Comparison of ENCODE assay signal across 19 mouse cellular contexts in genomic region chr6:34545286-34545685, GRCm38 (mm10). TPM values are rescaled to one million over a fixed set of nuclear protein-coding genes. Genes with fewer than 3 reads are reported as not detected.
DNase-seq lines count a peak whose midpoint lies in the region; ATAC-seq and TF ChIP-seq lines count a peak whose summit lies in the region.
"Had no signal": no experiment of that assay in that cellular context is flagged by ENCODE, and none has a peak within 500 bp of the region (broad histone marks: within the 10 kb centered on the region; RNA-seq: fewer than 3 reads in every experiment).

No protein-coding gene starts in this region.

- no peak overlapping the region for H3K9ac ChIP-seq in embryonic facial prominence, embryonic 12.5 days
- H3K9ac ChIP-seq in intestine, embryonic 15.5 days, result no peak overlapping the region
- no peak overlapping the region for H3K9ac ChIP-seq in intestine, postnatal 0 days (ENCODE audit: low read depth, low read length)
- H3K9ac ChIP-seq: forebrain, embryonic 13.5 days; liver, postnatal 0 days had no signal

- H3K4me3 ChIP-seq in embryonic facial prominence, embryonic 12.5 days, result no peak overlapping the region
- no peak overlapping the region for H3K4me3 ChIP-seq in embryonic facial prominence, embryonic 10.5 days
- no peak overlapping the region for H3K4me3 ChIP-seq in intestine, embryonic 15.5 days (replicated peaks)
- H3K4me3 ChIP-seq in intestine, postnatal 0 days (ENCODE audit: low read depth, low read length), result no peak overlapping the region
- H3K4me3 ChIP-seq: forebrain, embryonic 13.5 days had no signal

- peaks cover 31% of the 10 kb centered on the region for H3K4me1 ChIP-seq in embryonic facial prominence, embryonic 12.5 days
- peaks cover 31% of the 10 kb centered on the region for H3K4me1 ChIP-seq in embryonic facial prominence, embryonic 10.5 days
- peaks cover 22% of the 10 kb centered on the region for H3K4me1 ChIP-seq in intestine, embryonic 15.5 days (replicated peaks)
- H3K4me1 ChIP-seq in intestine, postnatal 0 days (replicated peaks; ENCODE audit: control insufficient read depth, insufficient read depth, low read length), result peaks cover 9% of the 10 kb centered on the region; the same call in 1 of the 2 replicates

- WGBS in embryonic facial prominence, embryonic 12.5 days, result 73% methylated on average over 10 of the region's 10 CpGs
- WGBS in embryonic facial prominence, embryonic 10.5 days, result 85% methylated on average over 10 of the region's 10 CpGs
- WGBS in intestine, embryonic 15.5 days, result 78% methylated on average over 10 of the region's 10 CpGs
- WGBS in intestine, postnatal 0 days, result 68% methylated on average over 10 of the region's 10 CpGs

- no peaks in the 10 kb centered on the region for H3K36me3 ChIP-seq in embryonic facial prominence, embryonic 12.5 days
- H3K36me3 ChIP-seq in embryonic facial prominence, embryonic 10.5 days (replicated peaks), result no peaks in the 10 kb centered on the region
- H3K36me3 ChIP-seq in intestine, embryonic 15.5 days, result no peaks in the 10 kb centered on the region
- no peaks in the 10 kb centered on the region for H3K36me3 ChIP-seq in intestine, postnatal 0 days (ENCODE audit: control insufficient read depth, insufficient read depth)

- ATAC-seq in embryonic facial prominence, embryonic 12.5 days (ENCODE audit: insufficient number of reproducible peaks, insufficient read depth, low FRiP score, low TSS enrichment), result no peak
- no peak for ATAC-seq in intestine, embryonic 15.5 days
- no peak for ATAC-seq in intestine, postnatal 0 days
- ATAC-seq in inflammation-experienced regulatory T-cells, adult 6 months, result no peak
- ATAC-seq: forebrain, embryonic 13.5 days; hindbrain, embryonic 16.5 days; liver, postnatal 0 days had no signal

- peak overlapping the region; percentile 82; the same call in 1 of the 2 replicates for H3K27ac ChIP-seq in embryonic facial prominence, embryonic 12.5 days
- H3K27ac ChIP-seq in embryonic facial prominence, embryonic 10.5 days (replicated peaks), result no peak overlapping the region
- peak overlapping the region; percentile 5; the same call in 1 of the 2 replicates for H3K27ac ChIP-seq in intestine, embryonic 15.5 days
- H3K27ac ChIP-seq in intestine, postnatal 0 days (ENCODE audit: low read depth, low read length), result no peak overlapping the region
- H3K27ac ChIP-seq: forebrain, embryonic 13.5 days had no signal

- H3K27me3 ChIP-seq in embryonic facial prominence, embryonic 12.5 days, result no peaks in the 10 kb centered on the region
- H3K27me3 ChIP-seq in embryonic facial prominence, embryonic 10.5 days (replicated peaks; ENCODE audit: low read depth, poor library complexity, severe bottlenecking), result no peaks in the 10 kb centered on the region
- no peaks in the 10 kb centered on the region for H3K27me3 ChIP-seq in intestine, embryonic 15.5 days (replicated peaks)
- no peaks in the 10 kb centered on the region for H3K27me3 ChIP-seq in intestine, postnatal 0 days (replicated peaks; ENCODE audit: control insufficient read depth, insufficient read depth, low read length)
- H3K27me3 ChIP-seq: CH12.LX; forebrain, embryonic 13.5 days had no signal

- DNase-seq in embryonic facial prominence, embryonic 10.5 days (ENCODE audit: low spot score), result no peak
- peak; percentile 39 for DNase-seq in Muller cell, postnatal 12 days (ENCODE audit: inconsistent ontology term)
- DNase-seq in heart, postnatal 4 days, result peak; percentile 35
- no peak for DNase-seq in yolk sac, embryonic 10.5 days (ENCODE audit: low spot score)
- DNase-seq: adrenal gland, adult 2 months; cerebellum, adult 11 months; kidney, adult 9 months; liver; liver, postnatal 0 days; right cerebral cortex, postnatal 4 days; thymus, adult 2 months had no signal

- H3K4me2 ChIP-seq in embryonic facial prominence, embryonic 12.5 days (replicated peaks), result no peak overlapping the region
- H3K4me2 ChIP-seq in intestine, embryonic 15.5 days (replicated peaks), result no peak overlapping the region
- no peak overlapping the region for H3K4me2 ChIP-seq in intestine, postnatal 0 days (replicated peaks; ENCODE audit: low read depth)
- H3K4me2 ChIP-seq: forebrain, embryonic 13.5 days; midbrain, embryonic 11.5 days had no signal

- H3K9me3 ChIP-seq in embryonic facial prominence, embryonic 12.5 days, result no peaks in the 10 kb centered on the region
- H3K9me3 ChIP-seq in embryonic facial prominence, embryonic 10.5 days, result no peaks in the 10 kb centered on the region
- H3K9me3 ChIP-seq in intestine, embryonic 15.5 days, result no peaks in the 10 kb centered on the region
- no peaks in the 10 kb centered on the region for H3K9me3 ChIP-seq in intestine, postnatal 0 days (ENCODE audit: control insufficient read depth)
- H3K9me3 ChIP-seq: forebrain, embryonic 13.5 days had no signal

- TF ChIP-seq CTCF in intestine, postnatal 0 days (IDR thresholded peaks at IDR 0.05; ENCODE audit: low read depth), result no peak

RNA-seq across cellular contexts. Expression of gene Cald1, which starts 53.0 kb away (rescaled TPM):
- polyA plus RNA-seq in embryonic facial prominence, embryonic 12.5 days (2016; fragmentation: Nextera tagmentation; extraction: Ambion mirVana), result 342 and 370 TPM in 2 replicates
- polyA plus RNA-seq in embryonic facial prominence, embryonic 10.5 days (2016; fragmentation: Nextera tagmentation; extraction: Ambion mirVana), result 189 and 232 TPM in 2 replicates
- 338 and 366 TPM in 2 replicates for polyA plus RNA-seq in intestine, embryonic 15.5 days (2015; fragmentation: Nextera tagmentation; extraction: Ambion mirVana)
- polyA plus RNA-seq in intestine, postnatal 0 days (2015; fragmentation: Nextera tagmentation; extraction: Ambion mirVana), result 239 and 283 TPM in 2 replicates
- total RNA-seq in heart, postnatal 4 days (2021), result 100 to 1,000 TPM; 118 to 131 TPM
- polyA plus RNA-seq in inflammation-experienced regulatory T-cells, adult 6 months (2017; shearing (Covaris generic)), result under 1 TPM in 2 of 3 experiments, not detected in 1; 0.21 to 0.59 TPM

Comparison
In these comparisons a context has a peak if more than half of its experiments do, and no peak if none do; other contexts are left out.
1. H3K27ac ChIP-seq: peak in embryonic facial prominence, embryonic 12.5 days (single experiment) and intestine, embryonic 15.5 days (single experiment); none in embryonic facial prominence, embryonic 10.5 days (single experiment) and intestine, postnatal 0 days (single experiment).
2. DNase-seq: peak in Muller cell, postnatal 12 days (single experiment) and heart, postnatal 4 days (single experiment); none in embryonic facial prominence, embryonic 10.5 days (single experiment) and yolk sac, embryonic 10.5 days (single experiment).
3. RNA of gene Cald1, which starts 53.0 kb away (polyA plus RNA-seq): 342 to 370 TPM in embryonic facial prominence, embryonic 12.5 days, 338 to 366 TPM in intestine, embryonic 15.5 days, 239 to 283 TPM in intestine, postnatal 0 days and 189 to 232 TPM in embryonic facial prominence, embryonic 10.5 days; 0.21 to 0.59 TPM in inflammation-experienced regulatory T-cells, adult 6 months; every median in the first group is over 100 times any median in the second.